Mouse (Mus musculus) midbrain, embryonic 11.5 days (tissue): ENCODE measurements around the gene Tcf20. TPM values are rescaled to one million over a fixed set of nuclear protein-coding genes. Genes with fewer than 3 reads are reported as not detected.

Experiments used
- ATAC-seq: fragments of 200-750 bp; cut with Nextera tagmentation; 2 replicates; pipeline ENCODE4 v1.8.0; 2017; ENCODE audit warnings: moderate TSS enrichment, moderate library complexity; ENCODE audit not compliant: low FRiP score
- DNase-seq: peaks from one replicate; pipeline ENCODE4 v3.0.0; 2015; ENCODE audit warnings: low spot score; ENCODE audit errors: missing footprints
- H3K27ac ChIP-seq: fragments of 300-500 bp; sonication (generic); 2 replicates; pipeline ENCODE4 v1.5.1; 2014; ENCODE audit warnings: low read depth, low read length
- H3K27me3 ChIP-seq: fragments of 300-500 bp; sonication (generic); 2 replicates; pipeline ENCODE4 v1.6.1; 2014; ENCODE audit warnings: mild to moderate bottlenecking, low read length, moderate library complexity, mixed read lengths; ENCODE audit not compliant: control insufficient read depth, insufficient read depth
- H3K36me3 ChIP-seq: fragments of 300-500 bp; sonication (generic); 2 replicates; pipeline ENCODE4 v1.6.1; 2014; ENCODE audit warnings: mild to moderate bottlenecking, low read length, moderate library complexity, mixed read lengths; ENCODE audit not compliant: control insufficient read depth, insufficient read depth
- H3K4me1 ChIP-seq: fragments of 300-500 bp; sonication (generic); 2 replicates; pipeline ENCODE4 v1.6.1; 2014; ENCODE audit warnings: low read length; ENCODE audit not compliant: control insufficient read depth, insufficient read depth
- H3K4me2 ChIP-seq: fragments of 300-500 bp; sonication (generic); 2 replicates; pipeline ENCODE4 v1.6.1; 2014; ENCODE audit warnings: mild to moderate bottlenecking, moderate library complexity
- H3K4me3 ChIP-seq: fragments of 300-500 bp; sonication (generic); 2 replicates; pipeline ENCODE4 v1.5.1; 2014; ENCODE audit warnings: low read depth, low read length
- H3K9ac ChIP-seq: fragments of 300-500 bp; sonication (generic); 2 replicates; pipeline ENCODE4 v1.6.1; 2014; ENCODE audit warnings: low read length
- H3K9me3 ChIP-seq: fragments of 300-500 bp; sonication (generic); 2 replicates; pipeline ENCODE4 v1.6.1; 2016; ENCODE audit warnings: low read length; ENCODE audit not compliant: control insufficient read depth
- WGBS: fragments of 180-500 bp; shearing (Covaris S2); extraction: QIAGEN DNeasy Blood & Tissue Kit; methylation state at CpG from one replicate; pipeline ENCODE4 v1.1.7; 2014; 5-methylcytosine and 5-hydroxymethylcytosine counted together
- polyA plus RNA-seq: library from polyadenylated mRNA; unstranded; fragments of >200 nt; fragmentation: Nextera tagmentation; extraction: Ambion mirVana; gene quantifications from 2 replicates; pipeline ENCODE4 v1.2.1, GENCODE M21; 2014

Tcf20 gene
- polyA plus RNA-seq, 1 experiment from 2014 or later = 13.5 TPM

GRCm38 (mm10) chr15:82905431-82906395 is 82.0 kb downstream of the Tcf20 start:
- Histone ChIP-seq H3K4me1 (peaks cover 62% of the 10 kb centered on the region), H3K27ac (no peak overlapping the region), H3K27me3 (peaks cover 23% of the 10 kb centered on the region; the same call in 1 of the 2 replicates), H3K36me3 (no peaks in the 10 kb centered on the region), H3K9ac (no peak overlapping the region), H3K4me2 (no peak overlapping the region), H3K4me3 (no peak overlapping the region), H3K9me3 (no peaks in the 10 kb centered on the region)
- ATAC-seq (no peak), DNase-seq (peak; percentile 80)
- 66% methylated on average over 8 of the region's 8 CpGs for WGBS

DNA sequence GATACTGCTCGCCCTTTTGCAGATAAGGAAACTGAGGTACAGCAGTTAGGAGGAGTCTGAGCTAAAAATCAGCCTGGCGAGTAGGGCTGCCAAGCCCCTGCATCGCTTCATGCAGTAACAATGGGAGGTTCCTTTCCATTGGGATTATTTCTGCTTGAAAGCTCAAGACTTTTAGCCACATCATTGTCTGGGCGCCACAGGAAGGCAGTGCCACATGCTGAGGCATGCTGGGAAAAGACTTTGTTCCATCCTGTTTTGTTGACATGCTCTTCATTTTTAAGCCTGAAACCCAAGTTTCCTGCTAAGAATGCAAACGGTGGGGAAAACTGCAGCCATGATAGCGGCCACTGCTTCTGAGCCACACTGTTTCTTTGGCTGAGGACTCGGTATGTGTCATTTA is 83.1 kb downstream of the Tcf20 start:
- H3K36me3 ChIP-seq = no peaks in the 10 kb centered on the region
- peaks cover 16% of the 10 kb centered on the region; the same call in 1 of the 2 replicates for H3K27me3 ChIP-seq
- H3K4me1 ChIP-seq = peaks cover 64% of the 10 kb centered on the region
- WGBS = 10% methylated on average over 7 of the region's 7 CpGs
- DNase-seq (peak; percentile 90), ATAC-seq (no peak)
- no peak overlapping the region for H3K9ac ChIP-seq
- H3K9me3 ChIP-seq = no peaks in the 10 kb centered on the region
- no peak overlapping the region for H3K4me2 ChIP-seq
- H3K27ac ChIP-seq = no peak overlapping the region
- no peak overlapping the region for H3K4me3 ChIP-seq

- peaks cover 71% of the 10 kb centered on the region for H3K4me1 ChIP-seq
- H3K4me2 ChIP-seq = no peak overlapping the region
- H3K9me3 ChIP-seq = no peaks in the 10 kb centered on the region
- ATAC-seq (no peak), DNase-seq (no peak)
- 16% methylated on average over 4 of the region's 4 CpGs for WGBS
- H3K9ac ChIP-seq = peak overlapping the region; percentile 12; the same call in 1 of the 2 replicates
- peak overlapping the region; percentile 35; the same call in 1 of the 2 replicates for H3K27ac ChIP-seq
- no peaks in the 10 kb centered on the region for H3K36me3 ChIP-seq
- no peak overlapping the region for H3K4me3 ChIP-seq
- H3K27me3 ChIP-seq = peaks cover 3% of the 10 kb centered on the region; the same call in 1 of the 2 replicates
Measured at GRCm38 (mm10) chr15:82902521-82902920, 85.2 kb downstream of the Tcf20 start.

DNA sequence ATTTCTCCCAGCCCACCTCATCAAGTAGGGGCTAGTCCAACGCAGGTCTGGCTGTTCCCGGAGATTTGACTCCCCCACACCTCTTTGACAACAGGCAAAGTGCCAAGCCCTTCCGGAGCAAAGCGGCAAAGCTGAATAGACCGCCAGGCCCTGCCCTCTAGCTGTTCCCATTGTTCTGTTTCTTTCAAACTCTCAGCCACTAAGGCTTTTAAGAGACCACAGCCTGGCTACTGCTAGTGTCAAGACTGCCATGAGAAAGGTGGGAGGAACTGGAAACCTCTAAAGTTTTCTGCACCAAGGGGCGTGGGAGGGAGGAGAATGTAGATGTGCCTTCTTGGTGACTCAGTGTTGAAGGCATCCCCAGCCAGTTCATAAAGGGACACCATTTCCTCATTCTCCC is 86.4 kb downstream of the Tcf20 start:
- DNase-seq = peak; percentile 93
- Histone ChIP-seq H3K4me1 (peaks cover 66% of the 10 kb centered on the region), H3K9ac (no peak overlapping the region), H3K4me3 (no peak overlapping the region), H3K4me2 (no peak overlapping the region), H3K36me3 (no peaks in the 10 kb centered on the region), H3K27me3 (peaks cover 3% of the 10 kb centered on the region; the same call in 1 of the 2 replicates), H3K27ac (no peak overlapping the region), H3K9me3 (no peaks in the 10 kb centered on the region)
- ATAC-seq = no peak
- 5% methylated on average over 6 of the region's 6 CpGs for WGBS

DNA sequence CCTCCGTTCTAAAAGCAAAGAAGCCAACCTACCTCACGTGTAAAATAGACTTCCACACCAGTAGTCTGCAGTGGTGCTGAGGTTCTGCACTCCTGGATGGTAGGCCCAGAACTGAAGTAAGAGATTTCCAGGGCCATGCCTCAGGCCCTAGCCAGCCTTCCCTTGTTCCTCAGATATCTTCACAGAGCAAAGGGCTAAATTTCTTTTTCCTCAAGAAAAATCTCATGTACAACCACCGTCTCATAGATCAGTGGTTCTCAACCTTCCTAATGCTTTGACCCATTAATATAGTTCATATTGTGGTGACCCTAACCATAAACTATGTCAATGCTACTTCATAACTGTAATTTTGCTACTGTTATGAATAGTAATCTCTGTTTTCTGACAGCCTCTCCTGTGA is 87.3 kb downstream of the Tcf20 start:
- 0 out of 2 replicates have a peak overlapping the region, but pooled peaks have one; percentile 14 for H3K9ac ChIP-seq
- H3K4me1 ChIP-seq = peaks cover 64% of the 10 kb centered on the region
- 0 out of 2 replicates have a peak, but pooled peaks cover 3% of the 10 kb centered on the region for H3K27me3 ChIP-seq
- peak; percentile 90 for DNase-seq
- H3K4me2 ChIP-seq = peak overlapping the region; percentile 91
- WGBS = 33% methylated on average over 3 of the region's 3 CpGs
- no peak overlapping the region for H3K27ac ChIP-seq
- no peak for ATAC-seq
- no peaks in the 10 kb centered on the region for H3K36me3 ChIP-seq
- no peaks in the 10 kb centered on the region for H3K9me3 ChIP-seq
- H3K4me3 ChIP-seq = peak overlapping the region; percentile 99

DNA sequence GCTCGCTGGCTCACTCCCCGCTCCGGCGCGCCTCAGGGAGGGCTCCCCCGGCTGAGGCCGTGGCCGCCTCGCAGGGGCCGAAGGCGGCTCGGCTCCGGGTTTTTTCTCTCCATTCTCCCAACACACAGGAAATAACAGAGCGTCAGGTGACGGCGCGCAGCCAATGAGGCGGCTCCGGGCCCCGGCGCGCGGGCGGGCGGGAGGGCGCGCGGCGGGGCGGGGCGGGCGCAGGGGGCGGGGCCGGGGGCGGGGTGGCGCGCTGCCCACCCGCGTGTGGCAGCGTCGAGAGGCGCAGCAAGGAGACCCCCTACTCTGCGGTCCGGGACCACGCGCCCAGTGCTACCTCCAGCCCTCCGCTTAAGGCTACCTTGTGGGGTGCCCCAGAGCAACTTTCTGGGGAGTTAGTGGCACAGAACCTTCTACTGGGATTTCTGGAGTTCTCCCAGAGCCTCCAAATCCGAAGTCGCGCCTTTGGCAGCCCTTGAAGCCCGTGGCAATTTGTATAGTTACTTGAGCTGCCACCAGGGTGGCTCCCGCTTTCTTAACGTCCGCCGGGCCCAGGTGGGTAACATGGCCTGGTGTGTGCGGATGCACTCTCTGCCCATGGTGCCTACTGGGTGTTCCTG is 87.9 kb downstream of the Tcf20 start:
- peak; percentile 92 for ATAC-seq
- peak; percentile 95 for DNase-seq
- Histone ChIP-seq H3K27ac (peak overlapping the region; percentile 94), H3K36me3 (no peaks in the 10 kb centered on the region), H3K9me3 (no peaks in the 10 kb centered on the region), H3K4me1 (peaks cover 59% of the 10 kb centered on the region), H3K9ac (peak overlapping the region; percentile 94), H3K27me3 (0 out of 2 replicates have a peak, but pooled peaks cover 3% of the 10 kb centered on the region), H3K4me3 (peak overlapping the region; percentile 99), H3K4me2 (peak overlapping the region; percentile 91)
- 1% methylated on average over 26 of the region's 56 CpGs for WGBS

- DNase-seq = peak; percentile 96
- Histone ChIP-seq H3K4me1 (peaks cover 51% of the 10 kb centered on the region), H3K27ac (peak overlapping the region; percentile 94), H3K4me2 (peak overlapping the region; percentile 91), H3K9me3 (no peaks in the 10 kb centered on the region), H3K36me3 (no peaks in the 10 kb centered on the region), H3K9ac (peak overlapping the region; percentile 94), H3K27me3 (0 out of 2 replicates have a peak, but pooled peaks cover 3% of the 10 kb centered on the region), H3K4me3 (peak overlapping the region; percentile 99)
- WGBS = 0% methylated on average over 69 of the region's 98 CpGs
- ATAC-seq = peak; percentile 40; the same call in 1 of the 2 replicates
Measured at GRCm38 (mm10) chr15:82898740-82899675, 88.7 kb downstream of the Tcf20 start.

- Histone ChIP-seq H3K4me1 (peaks cover 46% of the 10 kb centered on the region), H3K4me2 (peak overlapping the region; percentile 91), H3K27me3 (0 out of 2 replicates have a peak, but pooled peaks cover 3% of the 10 kb centered on the region), H3K4me3 (peak overlapping the region; percentile 99), H3K36me3 (no peaks in the 10 kb centered on the region), H3K9ac (peak overlapping the region; percentile 94), H3K9me3 (no peaks in the 10 kb centered on the region), H3K27ac (no peak overlapping the region)
- DNase-seq (peak; percentile 92), ATAC-seq (no peak)
- WGBS = 18% methylated on average over 11 of the region's 11 CpGs
Measured at GRCm38 (mm10) chr15:82898141-82898739, 89.4 kb downstream of the Tcf20 start.
